In the genomic region with DNA sequence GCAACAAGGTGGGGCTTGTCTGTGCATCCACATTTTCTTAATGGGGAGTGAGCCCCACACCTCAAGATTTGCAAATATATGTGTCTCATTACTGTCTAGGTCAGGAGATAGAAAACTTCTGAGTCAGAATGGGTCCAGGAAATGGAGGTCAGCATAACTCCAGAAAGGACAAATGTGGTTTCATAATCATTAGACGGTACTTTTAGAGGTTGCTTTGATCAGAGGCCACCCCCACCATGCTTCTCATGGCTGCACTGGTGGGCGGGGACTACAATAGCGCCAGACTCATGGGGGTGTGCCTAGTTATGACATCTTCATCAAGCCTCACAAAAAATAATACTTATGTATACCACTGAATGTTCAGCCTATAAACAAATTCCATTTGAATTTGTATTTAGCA, we compare ENCODE assay signal across 25 mouse cellular contexts.
DNase-seq lines count a peak whose midpoint lies in the region; ATAC-seq and TF ChIP-seq lines count a peak whose summit lies in the region.
"Had no signal": no experiment of that assay in that cellular context is flagged by ENCODE, and none has a peak within 500 bp of the region (broad histone marks: within the 10 kb centered on the region; RNA-seq: fewer than 3 reads in every experiment).

No protein-coding gene starts in this region.

- no peak overlapping the region for H3K4me2 ChIP-seq in CH12.LX (ENCODE audit: insufficient read depth, low read depth, poor library complexity, severe bottlenecking)
- H3K4me2 ChIP-seq: forebrain, embryonic 13.5 days; heart, embryonic 13.5 days; hindbrain, embryonic 12.5 days; hindbrain, embryonic 15.5 days had no signal

- H3K9ac ChIP-seq in CH12.LX (ENCODE audit: insufficient read depth, low read depth), result no peak overlapping the region
- H3K9ac ChIP-seq: forebrain, embryonic 13.5 days; heart, embryonic 13.5 days; hindbrain, embryonic 12.5 days; hindbrain, embryonic 15.5 days had no signal

- in situ Hi-C loops in CH12.LX (cut with MboI; ENCODE audit: low pct_ligation_motif_present, low pct_unique_long_range_greater_than_20kb, low sequenced_read_pairs), result no loop called here

- no peak overlapping the region for H3K4me3 ChIP-seq in CH12.LX (replicated peaks in 1 of 3; ENCODE audit: low read depth in 2 of 3, low read length in 2 of 3, poor library complexity in 1 of 3)
- H3K4me3 ChIP-seq: forebrain, embryonic 10.5 days; forebrain, embryonic 13.5 days; gastrocnemius, adult 2 months; heart, adult 2 months; heart, embryonic 10.5 days; heart, embryonic 13.5 days; hindbrain, embryonic 12.5 days; hindbrain, embryonic 15.5 days had no signal

- H3K4me1 ChIP-seq in CH12.LX (ENCODE audit: control insufficient read depth in 1 of 2, insufficient read depth in 2 of 2), result 0 out of 4 replicates have a peak, but pooled peaks cover 0 to 4% of the 10 kb centered on the region in 2 experiments
- H3K4me1 ChIP-seq: forebrain, embryonic 10.5 days; heart, embryonic 10.5 days; heart, embryonic 13.5 days; hindbrain, embryonic 12.5 days; hindbrain, embryonic 15.5 days had no signal

- dilution Hi-C loops in CH12.LX (cut with MboI; ENCODE audit: extremely low pct_ligation_motif_present, extremely low pct_unique_long_range_greater_than_20kb, low sequenced_read_pairs), result no loop called here

- no peak for TF ChIP-seq POLR2A in CH12.LX (IDR thresholded peaks at IDR 0.05; ENCODE audit: low read depth, low read length)

- no peaks in the 10 kb centered on the region for H3K9me3 ChIP-seq in CH12.LX (replicated peaks; ENCODE audit: low read length)
- H3K9me3 ChIP-seq: forebrain, embryonic 10.5 days; forebrain, embryonic 13.5 days; heart, embryonic 10.5 days; heart, embryonic 13.5 days; hindbrain, embryonic 12.5 days; hindbrain, embryonic 15.5 days had no signal

- TF ChIP-seq CTCF in CH12.LX (conservative IDR thresholded peaks at IDR 0.05 in 1 of 2, IDR thresholded peaks at IDR 0.05 in 1 of 2; ENCODE audit: low read depth in 2 of 2, low read length in 2 of 2), result no peak

- ATAC-seq in frontal cortex, adult (ENCODE audit: low TSS enrichment), result no peak
- ATAC-seq: forebrain, embryonic 13.5 days; forebrain, embryonic 16.5 days; intestine, postnatal 0 days had no signal

- no peak for TF ChIP-seq RAD21 in CH12.LX (IDR thresholded peaks at IDR 0.05; ENCODE audit: low read depth, low read length)

- no peak for TF ChIP-seq EP300 in CH12.LX (IDR thresholded peaks at IDR 0.05; ENCODE audit: low read length)

- H3K27me3 ChIP-seq in CH12.LX (replicated peaks), result no peaks in the 10 kb centered on the region
- H3K27me3 ChIP-seq: forebrain, embryonic 13.5 days; heart, embryonic 13.5 days; hindbrain, embryonic 12.5 days; hindbrain, embryonic 15.5 days had no signal

- no peaks in the 10 kb centered on the region for H3K79me2 ChIP-seq in CH12.LX (replicated peaks; ENCODE audit: control insufficient read depth, extremely low read depth, insufficient read depth, poor library complexity, severe bottlenecking)

- H3K36me3 ChIP-seq in CH12.LX (replicated peaks in 1 of 2; ENCODE audit: control insufficient read depth in 1 of 2, insufficient read depth in 1 of 2, low read length in 1 of 2), result no peaks in the 10 kb centered on the region
- H3K36me3 ChIP-seq: forebrain, embryonic 10.5 days; heart, embryonic 13.5 days; hindbrain, embryonic 12.5 days; hindbrain, embryonic 15.5 days had no signal

- H3K27ac ChIP-seq in CH12.LX (ENCODE audit: insufficient read depth, low read depth), result no peak overlapping the region
- H3K27ac ChIP-seq: forebrain, embryonic 10.5 days; forebrain, embryonic 13.5 days; gastrocnemius, adult 2 months; heart, adult 2 months; heart, embryonic 10.5 days; heart, embryonic 13.5 days; hindbrain, embryonic 12.5 days; hindbrain, embryonic 15.5 days had no signal

- peak; percentile 20 for DNase-seq in CD4-positive helper T cell, adult 2 months (ENCODE audit: low read depth, low spot score)
- DNase-seq in CH12.LX (ENCODE audit: extremely low read depth), result peak; percentile 17
- peak; percentile 32 for DNase-seq in induced T-regulatory cell, adult 2 months (ENCODE audit: low read depth)
- peak; percentile 17 to 35 for DNase-seq in natural killer cell, adult 2 months (ENCODE audit: low spot score in 2 of 2)
- no peak for DNase-seq in thymus, adult 18-20 months
- no peak for DNase-seq in gastrocnemius, postnatal 10 days
- DNase-seq: adrenal gland, postnatal 10 days; adrenal gland, postnatal 36 days; cerebellum, adult 18-20 months; cerebellum, adult 9-10 months; cerebellum, postnatal 14 days; gastrocnemius, adult 2 months; gastrocnemius, postnatal 25 days; heart, adult 2 months; heart, postnatal 14 days; heart, postnatal 4 days had no signal

TF ChIP-seq in CH12.LX, 34 proteins besides CTCF, POLR2A, EP300 and RAD21:
- TF ChIP-seq UBTF (IDR thresholded peaks at IDR 0.05; ENCODE audit: low read depth, low read length) (no peak), CHD1 (IDR thresholded peaks at IDR 0.05; ENCODE audit: low read depth, low read length) (no peak), NELFE (IDR thresholded peaks at IDR 0.05; ENCODE audit: low read depth, low read length) (no peak), GABPA (IDR thresholded peaks at IDR 0.05; ENCODE audit: insufficient replicate concordance, low read depth, low read length) (no peak), ZNF384 (IDR thresholded peaks at IDR 0.05; ENCODE audit: low read depth, low read length) (no peak), USF2 (conservative IDR thresholded peaks at IDR 0.05; ENCODE audit: low read depth, low read length) (no peak), TBP (conservative IDR thresholded peaks at IDR 0.05; ENCODE audit: low read depth, low read length) (no peak), MEF2A (IDR thresholded peaks at IDR 0.05; ENCODE audit: borderline replicate concordance, low read depth, low read length) (no peak), JUN (IDR thresholded peaks at IDR 0.05; ENCODE audit: insufficient read depth, low read depth, low read length) (no peak), SIN3A (IDR thresholded peaks at IDR 0.05; ENCODE audit: low read length) (no peak), NRF1 (IDR thresholded peaks at IDR 0.05; ENCODE audit: low read depth, low read length) (no peak), JUND (conservative IDR thresholded peaks at IDR 0.05; ENCODE audit: low read depth, low read length) (no peak), ZC3H11A (IDR thresholded peaks at IDR 0.05; ENCODE audit: low read depth, low read length) (no peak), ETS1 (conservative IDR thresholded peaks at IDR 0.05; ENCODE audit: low read depth, low read length) (no peak), MAX (IDR thresholded peaks at IDR 0.05; ENCODE audit: low read length) (no peak), MXI1 (IDR thresholded peaks at IDR 0.05; ENCODE audit: low read depth, low read length) (no peak), BHLHE40 (IDR thresholded peaks at IDR 0.05; ENCODE audit: low read depth, low read length) (no peak), RCOR1 (conservative IDR thresholded peaks at IDR 0.05; ENCODE audit: low read depth, low read length) (no peak), ZKSCAN1 (IDR thresholded peaks at IDR 0.05; ENCODE audit: borderline replicate concordance, low read depth, low read length) (no peak), MAZ (IDR thresholded peaks at IDR 0.05; ENCODE audit: low read depth, low read length) (no peak)

Comparison
In these comparisons a context has a peak if more than half of its experiments do, and no peak if none do; other contexts are left out.
1. DNase-seq: peak in CD4-positive helper T cell, adult 2 months (single experiment), CH12.LX (single experiment), induced T-regulatory cell, adult 2 months (single experiment) and natural killer cell, adult 2 months (2 of 2); none in thymus, adult 18-20 months (0 of 2) and gastrocnemius, postnatal 10 days (single experiment).